Mouse (Mus musculus) midbrain, embryonic 13.5 days (tissue): ENCODE measurements around the gene Phldb3. TPM values are rescaled to one million over a fixed set of nuclear protein-coding genes. Genes with fewer than 3 reads are reported as not detected.
A peak's percentile ranks its signal among the peaks of the same experiment; 100 is the strongest.

Source experiments
- ATAC-seq: fragments of 200-750 bp; cut with Nextera tagmentation; 2 replicates; pipeline ENCODE4 v1.8.0; 2017; ENCODE audit warnings: mild to moderate bottlenecking, moderate TSS enrichment, moderate library complexity
- H3K27ac ChIP-seq: fragments of 300-500 bp; sonication (generic); 2 replicates; pipeline ENCODE4 v1.5.1; 2015; ENCODE audit warnings: inconsistent platforms, mild to moderate bottlenecking, moderate library complexity
- H3K27me3 ChIP-seq: fragments of 300-500 bp; sonication (generic); 2 replicates; pipeline ENCODE4 v1.6.1; 2015; ENCODE audit warnings: mild to moderate bottlenecking, inconsistent platforms
- H3K36me3 ChIP-seq: fragments of 300-500 bp; sonication (generic); 2 replicates; pipeline ENCODE4 v1.6.1; 2015; ENCODE audit warnings: mild to moderate bottlenecking, inconsistent platforms
- H3K4me1 ChIP-seq: fragments of 300-500 bp; sonication (generic); replicated peaks from 2 replicates; pipeline ENCODE4 v1.6.1; 2015; ENCODE audit warnings: inconsistent platforms
- H3K4me2 ChIP-seq: fragments of 300-500 bp; sonication (generic); replicated peaks from 2 replicates; pipeline ENCODE4 v1.6.1; 2015; ENCODE audit warnings: moderate library complexity, mild to moderate bottlenecking, inconsistent platforms
- H3K4me3 ChIP-seq: fragments of 300-500 bp; sonication (generic); replicated peaks from 2 replicates; pipeline ENCODE4 v1.5.1; 2015; ENCODE audit warnings: mild to moderate bottlenecking, inconsistent platforms
- H3K9ac ChIP-seq: fragments of 300-500 bp; sonication (generic); replicated peaks from 2 replicates; pipeline ENCODE4 v1.6.1; 2015; ENCODE audit warnings: mild to moderate bottlenecking, inconsistent platforms
- H3K9me3 ChIP-seq: fragments of 300-500 bp; sonication (generic); 2 replicates; pipeline ENCODE4 v1.6.1; 2016; ENCODE audit warnings: mild to moderate bottlenecking, inconsistent platforms
- WGBS: fragments of 180-500 bp; shearing (Covaris S2); methylation state at CpG from one replicate; pipeline ENCODE4 v1.1.7; 2015; 5-methylcytosine and 5-hydroxymethylcytosine counted together
- polyA plus RNA-seq: library from polyadenylated mRNA; unstranded; fragments of >200 nt; fragmentation: Nextera tagmentation; extraction: Ambion mirVana; gene quantifications from 2 replicates; pipeline ENCODE4 v1.2.1, GENCODE M21; 2015

The Phldb3 gene
- not detected in 2 replicates for polyA plus RNA-seq

DNA sequence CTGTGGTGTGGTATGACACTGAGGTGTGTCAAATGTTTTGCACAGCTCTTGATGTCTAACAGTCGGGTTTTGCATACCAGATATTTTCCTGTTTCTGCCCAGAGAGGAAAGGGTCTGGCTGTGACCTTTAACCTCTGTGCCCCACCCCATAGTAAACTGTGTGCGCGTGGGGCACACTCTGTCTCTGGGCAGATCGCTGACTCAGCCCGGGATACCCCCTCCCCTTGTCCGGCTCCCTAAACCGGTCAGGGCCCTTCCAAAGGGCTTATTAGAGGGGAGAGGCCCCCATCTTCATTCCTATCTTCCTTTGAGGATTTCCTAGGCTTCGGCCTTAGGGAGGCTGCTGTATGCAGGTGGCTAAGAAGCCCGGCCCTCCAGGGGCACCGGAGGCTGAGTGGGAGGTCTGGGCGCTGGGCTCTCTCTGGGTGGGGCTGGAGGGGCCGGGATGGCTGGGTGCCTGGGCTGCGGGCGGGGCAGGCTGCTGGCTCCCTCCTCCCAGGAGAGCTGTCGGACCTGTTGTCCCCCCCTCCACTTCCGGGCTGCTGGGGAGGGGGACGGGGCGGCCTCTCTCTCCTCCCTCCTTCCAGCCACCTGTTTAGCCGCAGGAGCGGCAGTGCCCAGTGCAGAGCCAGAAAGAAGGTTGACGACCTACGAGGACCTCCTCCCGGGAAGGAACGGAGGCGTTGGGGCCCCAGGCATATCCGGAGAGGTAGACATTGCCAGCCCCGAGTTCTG, at the start of gene Phldb3:
TSS of gene Phldb3 (plus strand) at position 620 of the 735 bp plus-strand sequence.
- no peak within 1 kb of the TSS for H3K9ac ChIP-seq
- peaks cover 47% of the 10 kb centered on the region for H3K27me3 ChIP-seq
- peak within 1 kb of the TSS; percentile 32 for H3K4me3 ChIP-seq
- 3% methylated on average over 27 of the region's 27 CpGs for WGBS
- peaks cover 25% of the 10 kb centered on the region for H3K4me1 ChIP-seq
- H3K4me2 ChIP-seq, result peak within 1 kb of the TSS; percentile 52
- no peaks in the 10 kb centered on the region for H3K36me3 ChIP-seq
- no peaks in the 10 kb centered on the region for H3K9me3 ChIP-seq
- 0 out of 2 replicates have a peak, but pooled peaks have one; percentile 12 for ATAC-seq
- no peak within 1 kb of the TSS for H3K27ac ChIP-seq

DNA sequence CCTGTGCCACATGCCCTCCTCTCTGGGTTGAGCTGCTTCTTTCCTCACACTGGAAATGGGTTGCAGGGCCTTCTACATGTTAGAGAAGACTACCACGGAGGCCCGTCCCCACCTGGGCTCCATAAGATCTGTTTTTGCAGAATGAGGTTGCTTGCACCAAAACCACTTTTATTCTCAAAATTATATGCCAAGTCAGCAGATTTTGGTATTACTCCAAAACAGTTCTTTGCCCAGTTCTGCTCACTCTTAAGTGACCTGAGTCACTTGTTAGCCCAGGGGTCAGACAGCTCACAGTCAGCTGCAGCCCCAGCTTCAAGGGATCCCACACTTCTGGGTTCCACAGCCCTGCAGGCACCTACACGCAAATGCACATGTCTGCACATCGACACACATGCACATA, 49.1 kb upstream of the Phldb3 start:
- no peak for ATAC-seq
- no peak overlapping the region for H3K27ac ChIP-seq
- no peak overlapping the region for H3K9ac ChIP-seq
- no peak overlapping the region for H3K4me3 ChIP-seq
- H3K4me1 ChIP-seq, result no peaks in the 10 kb centered on the region
- H3K9me3 ChIP-seq, result no peaks in the 10 kb centered on the region
- 92% methylated on average over 4 of the region's 4 CpGs for WGBS
- peaks cover 55% of the 10 kb centered on the region for H3K36me3 ChIP-seq
- H3K4me2 ChIP-seq, result no peak overlapping the region
- no peaks in the 10 kb centered on the region for H3K27me3 ChIP-seq

DNA sequence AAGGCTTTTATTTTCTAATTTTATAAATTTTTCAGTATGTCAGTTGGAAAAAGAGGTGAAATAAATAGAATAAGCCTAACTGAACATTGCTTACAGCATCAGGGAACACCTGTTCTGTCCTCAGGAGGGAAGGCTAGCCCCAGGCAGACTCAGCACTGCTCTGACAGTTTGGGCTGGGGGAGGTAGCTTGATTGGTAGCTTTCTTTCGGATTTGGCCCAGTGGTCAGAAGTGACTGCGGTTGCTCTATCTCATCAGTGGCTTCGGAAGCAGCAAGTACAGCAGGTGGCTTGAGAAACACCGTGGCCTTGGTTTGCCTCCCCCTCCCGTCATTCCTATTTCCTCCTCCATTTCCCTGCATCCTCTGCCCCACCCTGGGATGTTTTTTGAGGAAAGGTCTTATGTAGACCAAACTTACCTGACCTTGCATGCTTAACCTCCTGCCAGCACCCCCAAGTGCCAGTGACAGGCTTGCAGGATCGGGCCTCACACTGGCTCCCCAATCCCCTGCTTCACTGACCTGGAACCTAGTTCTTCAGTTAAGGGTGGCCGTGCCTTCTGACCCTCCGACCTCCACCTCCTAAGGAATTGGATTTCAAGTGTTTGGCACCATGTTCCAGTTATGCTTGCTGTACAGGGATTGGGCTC, 47.2 kb upstream of the Phldb3 start:
- Histone ChIP-seq H3K4me1 (no peaks in the 10 kb centered on the region), H3K9ac (no peak overlapping the region), H3K4me2 (no peak overlapping the region), H3K27ac (no peak overlapping the region), H3K27me3 (no peaks in the 10 kb centered on the region), H3K36me3 (peaks cover 70% of the 10 kb centered on the region), H3K4me3 (no peak overlapping the region), H3K9me3 (no peaks in the 10 kb centered on the region)
- no peak for ATAC-seq
- WGBS, result 89% methylated on average over 8 of the region's 8 CpGs

DNA sequence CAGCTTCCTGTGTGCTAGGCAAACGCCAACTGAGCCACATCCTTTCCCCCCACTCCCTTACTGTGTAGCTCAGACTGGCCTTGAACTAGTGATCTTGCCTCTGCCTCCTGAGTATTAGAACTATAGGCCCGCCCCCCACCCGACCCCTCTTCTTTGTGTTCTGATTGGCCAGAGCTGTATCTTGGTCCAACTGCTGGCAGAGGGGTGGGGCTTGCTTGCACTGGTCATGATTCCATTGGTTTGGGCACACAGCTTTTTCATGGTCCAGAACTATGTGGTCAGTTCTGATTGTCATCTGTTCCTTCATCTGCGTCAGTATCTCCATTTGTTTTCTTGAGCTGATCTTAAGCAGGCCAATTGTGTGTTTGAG, 46.7 kb upstream of the Phldb3 start:
- WGBS, result 88% methylated on average over 4 of the region's 4 CpGs

DNA sequence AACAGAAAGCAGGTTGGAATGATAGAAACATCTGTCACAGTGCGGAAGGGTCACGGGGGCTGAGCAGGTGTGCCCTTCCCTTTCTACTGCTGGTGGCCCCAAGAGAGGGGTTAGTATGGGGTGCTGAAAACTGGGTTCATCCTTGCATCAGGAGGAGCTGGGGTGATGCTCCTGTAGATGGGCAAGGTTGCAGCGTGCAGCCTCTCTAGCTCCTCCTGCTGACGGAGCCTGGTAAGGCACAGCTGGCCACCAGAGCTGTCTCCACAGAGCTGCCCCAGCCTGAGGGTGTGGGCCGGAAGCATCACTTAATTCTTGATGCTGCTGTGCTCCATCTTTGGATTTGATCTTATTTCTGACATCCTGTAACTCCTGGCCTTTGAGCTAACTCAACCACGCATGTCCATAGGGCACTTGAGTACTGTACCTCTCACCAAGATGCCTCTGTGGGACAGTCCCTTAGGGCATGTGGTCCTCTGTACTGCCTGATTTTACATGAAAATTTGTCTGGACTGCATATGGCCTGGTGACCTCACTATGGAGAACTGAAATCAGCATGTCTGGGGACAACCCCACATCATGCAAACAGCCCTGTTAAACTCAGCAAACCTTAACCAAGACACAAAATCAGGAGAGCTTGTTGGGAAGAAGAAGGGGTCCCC, 45.8 kb upstream of the Phldb3 start:
- 66% methylated on average over 6 of the region's 6 CpGs for WGBS

More for the DNA sequence above, 46.7 kb upstream of the Phldb3 start:
- H3K27ac ChIP-seq, result no peak overlapping the region
- no peaks in the 10 kb centered on the region for H3K27me3 ChIP-seq
- H3K9me3 ChIP-seq, result no peaks in the 10 kb centered on the region
- H3K9ac ChIP-seq, result no peak overlapping the region
- H3K4me3 ChIP-seq, result no peak overlapping the region
- peaks cover 75% of the 10 kb centered on the region for H3K36me3 ChIP-seq
- no peaks in the 10 kb centered on the region for H3K4me1 ChIP-seq
- no peak overlapping the region for H3K4me2 ChIP-seq
- no peak for ATAC-seq

DNA sequence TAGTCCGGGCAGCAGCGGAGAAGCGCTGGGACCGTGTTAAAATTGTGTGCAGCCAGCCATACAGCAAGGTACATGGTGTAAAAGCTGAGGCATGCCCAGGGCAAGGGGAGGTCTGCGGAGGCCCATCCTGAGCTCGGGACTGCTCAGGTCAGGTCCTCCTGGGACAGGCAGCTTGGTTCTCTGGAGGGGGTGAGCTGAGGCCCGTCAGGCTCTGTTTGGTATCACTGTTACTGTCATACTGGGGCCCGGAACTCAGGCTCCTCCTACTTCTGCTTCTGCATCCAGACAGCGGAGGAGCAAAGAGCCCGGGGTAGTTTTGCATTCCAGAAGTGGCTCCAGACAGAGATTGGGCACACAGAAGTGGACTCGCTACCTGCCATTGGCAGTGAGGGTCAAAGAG, 44.9 kb upstream of the Phldb3 start:
- ATAC-seq, result no peak
- Histone ChIP-seq H3K4me3 (no peak overlapping the region), H3K27ac (no peak overlapping the region), H3K36me3 (peaks cover 80% of the 10 kb centered on the region), H3K4me1 (no peaks in the 10 kb centered on the region), H3K9me3 (no peaks in the 10 kb centered on the region), H3K9ac (no peak overlapping the region), H3K27me3 (no peaks in the 10 kb centered on the region), H3K4me2 (no peak overlapping the region)
- WGBS, result 97% methylated on average over 11 of the region's 11 CpGs

More for the DNA sequence above, 45.8 kb upstream of the Phldb3 start:
- H3K27me3 ChIP-seq, result no peaks in the 10 kb centered on the region
- no peak overlapping the region for H3K4me3 ChIP-seq
- H3K9ac ChIP-seq, result no peak overlapping the region
- H3K27ac ChIP-seq, result no peak overlapping the region
- ATAC-seq, result peak; percentile 63
- no peaks in the 10 kb centered on the region for H3K9me3 ChIP-seq
- H3K36me3 ChIP-seq, result peaks cover 78% of the 10 kb centered on the region
- no peak overlapping the region for H3K4me2 ChIP-seq
- no peaks in the 10 kb centered on the region for H3K4me1 ChIP-seq

DNA sequence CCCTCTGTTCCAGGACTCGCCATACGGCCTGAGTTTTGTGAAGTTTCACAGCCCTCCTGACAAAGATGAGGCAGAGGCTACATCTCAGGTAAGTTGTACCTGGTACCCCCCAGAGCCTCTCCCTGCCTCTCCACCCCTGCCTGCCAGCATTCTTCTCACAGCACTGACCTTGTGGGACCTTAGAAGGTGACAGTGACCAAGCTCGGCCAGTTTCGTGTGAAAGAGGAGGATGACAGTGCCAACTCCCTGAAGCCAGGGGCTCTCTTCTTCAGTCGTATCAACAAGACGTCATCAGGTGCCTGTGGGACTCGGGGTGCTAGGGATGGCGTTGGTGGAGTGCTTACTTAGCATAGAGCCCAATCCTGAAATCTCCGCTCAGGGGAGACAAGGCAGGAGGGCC, 44.4 kb upstream of the Phldb3 start:
- no peaks in the 10 kb centered on the region for H3K4me1 ChIP-seq
- ATAC-seq, result no peak
- H3K4me3 ChIP-seq, result no peak overlapping the region
- 95% methylated on average over 9 of the region's 9 CpGs for WGBS
- no peak overlapping the region for H3K27ac ChIP-seq
- H3K27me3 ChIP-seq, result no peaks in the 10 kb centered on the region
- H3K9ac ChIP-seq, result no peak overlapping the region
- no peak overlapping the region for H3K4me2 ChIP-seq
- no peaks in the 10 kb centered on the region for H3K9me3 ChIP-seq
- H3K36me3 ChIP-seq, result peaks cover 80% of the 10 kb centered on the region

DNA sequence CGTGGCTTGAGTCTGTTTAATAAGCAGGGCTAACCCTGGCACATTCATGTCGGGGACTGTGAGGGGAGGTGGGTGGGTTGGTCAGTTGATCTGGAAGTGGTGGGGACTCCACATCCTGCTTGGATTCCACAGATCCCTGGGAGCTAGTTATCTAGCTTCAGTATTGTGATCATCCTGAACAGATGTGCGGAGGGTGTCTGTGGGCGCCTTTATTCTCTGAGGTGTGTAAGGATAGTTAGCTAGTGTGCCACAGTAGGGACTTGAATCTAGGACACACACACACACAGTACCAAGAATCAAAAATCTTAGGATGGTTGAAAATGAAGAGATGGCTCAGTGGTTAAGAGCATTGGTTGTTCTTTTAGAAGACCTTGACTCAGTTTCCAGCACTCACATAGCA, 42.1 kb upstream of the Phldb3 start:
- Histone ChIP-seq H3K27ac (no peak overlapping the region), H3K4me3 (no peak overlapping the region), H3K27me3 (no peaks in the 10 kb centered on the region), H3K4me2 (no peak overlapping the region), H3K36me3 (peaks cover 76% of the 10 kb centered on the region), H3K9me3 (no peaks in the 10 kb centered on the region), H3K9ac (no peak overlapping the region), H3K4me1 (no peaks in the 10 kb centered on the region)
- 84% methylated on average over 4 of the region's 4 CpGs for WGBS
- no peak for ATAC-seq

DNA sequence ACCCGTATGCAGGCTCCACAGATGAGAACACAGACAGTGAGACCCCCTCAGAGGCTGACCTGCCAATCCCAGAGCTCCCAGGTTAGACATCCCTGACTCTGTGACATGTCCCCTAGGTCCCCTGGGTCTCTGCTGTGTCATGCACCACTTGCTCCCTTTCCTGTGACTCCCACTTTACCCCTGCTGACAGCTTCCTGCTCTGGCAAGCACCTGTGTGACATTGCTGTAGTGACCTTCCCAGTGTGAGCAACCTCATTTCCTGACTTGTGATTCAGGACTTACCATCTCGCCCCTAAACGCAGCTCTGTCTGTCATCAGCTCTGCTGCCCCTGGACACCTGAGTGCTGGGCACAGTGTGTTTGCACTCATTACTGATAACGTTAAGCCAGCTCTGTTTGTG, 39.5 kb upstream of the Phldb3 start:
- WGBS, result 93% methylated on average over 4 of the region's 4 CpGs
- H3K27ac ChIP-seq, result no peak overlapping the region
- H3K4me1 ChIP-seq, result no peaks in the 10 kb centered on the region
- no peak overlapping the region for H3K4me2 ChIP-seq
- no peak overlapping the region for H3K4me3 ChIP-seq
- H3K36me3 ChIP-seq, result peaks cover 68% of the 10 kb centered on the region
- no peak for ATAC-seq
- H3K9me3 ChIP-seq, result no peaks in the 10 kb centered on the region
- H3K27me3 ChIP-seq, result no peaks in the 10 kb centered on the region
- no peak overlapping the region for H3K9ac ChIP-seq

DNA sequence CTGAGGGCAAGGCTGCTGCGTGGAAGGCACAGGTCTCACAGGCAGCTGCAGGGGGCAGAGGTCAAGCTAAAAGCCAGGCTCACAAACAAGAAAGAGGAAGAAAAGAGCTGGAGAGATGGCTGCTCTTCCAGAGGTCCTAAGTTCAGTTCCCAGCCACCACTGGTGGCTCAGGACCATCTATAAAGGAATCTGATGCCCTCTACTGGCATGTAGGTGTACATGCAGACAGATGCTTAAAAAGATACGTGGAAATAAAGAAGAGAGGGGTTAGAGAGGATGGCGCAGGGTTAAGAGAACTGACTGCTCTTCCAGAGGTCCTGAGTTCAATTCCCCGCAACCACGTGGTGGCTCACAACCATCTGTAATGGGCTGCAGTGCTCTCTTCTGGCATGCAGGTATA, 38.1 kb upstream of the Phldb3 start:
- H3K27me3 ChIP-seq, result no peaks in the 10 kb centered on the region
- H3K4me2 ChIP-seq, result no peak overlapping the region
- no peak overlapping the region for H3K9ac ChIP-seq
- ATAC-seq, result no peak
- H3K9me3 ChIP-seq, result no peaks in the 10 kb centered on the region
- H3K27ac ChIP-seq, result no peak overlapping the region
- no peak overlapping the region for H3K4me3 ChIP-seq
- no peaks in the 10 kb centered on the region for H3K4me1 ChIP-seq
- H3K36me3 ChIP-seq, result peaks cover 54% of the 10 kb centered on the region
- 59% methylated on average over 5 of the region's 5 CpGs for WGBS

DNA sequence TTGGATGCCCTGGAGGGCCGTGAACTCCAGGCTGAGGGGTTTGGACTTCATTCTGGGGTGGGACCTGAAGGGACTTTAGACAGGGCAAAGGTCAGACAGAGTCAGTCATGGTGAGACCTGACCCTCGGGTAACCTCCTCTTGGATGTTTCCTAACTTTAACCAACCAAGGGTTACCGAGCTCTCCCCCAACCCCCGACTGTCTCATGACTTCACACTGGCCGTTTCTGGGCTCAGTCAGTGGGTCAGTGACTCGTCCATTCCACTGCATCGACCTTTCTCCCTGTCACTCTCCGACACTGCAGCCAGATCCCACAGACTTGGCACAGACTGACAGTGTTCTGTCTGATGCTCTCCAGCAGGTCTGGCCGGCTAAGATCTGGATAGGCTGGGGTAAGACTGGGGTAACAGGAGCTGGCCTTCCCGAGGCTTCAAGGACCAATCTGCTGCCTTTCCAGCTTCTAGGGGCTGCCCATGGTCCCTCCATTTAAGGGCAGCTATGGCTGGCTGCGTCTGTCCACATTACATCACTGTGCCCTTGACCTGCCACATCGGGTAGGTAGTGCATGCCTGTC, 36.3 kb upstream of the Phldb3 start:
- H3K27ac ChIP-seq, result no peak overlapping the region
- peaks cover 37% of the 10 kb centered on the region for H3K36me3 ChIP-seq
- no peaks in the 10 kb centered on the region for H3K9me3 ChIP-seq
- H3K4me1 ChIP-seq, result no peaks in the 10 kb centered on the region
- 68% methylated on average over 12 of the region's 12 CpGs for WGBS
- H3K9ac ChIP-seq, result no peak overlapping the region
- H3K4me3 ChIP-seq, result no peak overlapping the region
- no peak for ATAC-seq
- no peak overlapping the region for H3K4me2 ChIP-seq
- no peaks in the 10 kb centered on the region for H3K27me3 ChIP-seq

DNA sequence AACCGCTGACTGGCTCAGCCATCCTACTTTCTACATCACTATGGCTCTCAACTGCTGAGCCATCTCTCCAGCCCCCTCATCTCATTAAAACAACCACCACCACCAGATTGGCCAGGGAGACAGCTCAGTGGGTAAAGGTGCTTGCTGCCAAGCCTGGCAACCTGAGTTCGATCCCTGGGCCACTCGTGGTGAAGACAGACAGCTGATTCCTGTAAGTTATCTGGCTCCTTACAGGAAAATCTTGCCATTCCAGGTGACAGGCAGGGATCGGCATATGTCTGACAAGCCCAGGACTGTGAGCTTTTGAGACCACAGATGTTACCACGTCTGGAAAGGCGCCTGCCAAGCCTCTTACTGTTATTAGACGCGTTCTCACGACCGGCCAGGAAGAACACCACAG, 32.8 kb upstream of the Phldb3 start:
- ATAC-seq, result no peak
- Histone ChIP-seq H3K4me3 (no peak overlapping the region), H3K36me3 (peaks cover 11% of the 10 kb centered on the region; the same call in 1 of the 2 replicates), H3K4me2 (no peak overlapping the region), H3K27ac (no peak overlapping the region), H3K9ac (no peak overlapping the region), H3K4me1 (no peaks in the 10 kb centered on the region), H3K27me3 (no peaks in the 10 kb centered on the region), H3K9me3 (no peaks in the 10 kb centered on the region)
- WGBS, result 92% methylated on average over 10 of the region's 10 CpGs
